Mouse (Mus musculus): ENCODE measurements around the gene Rictor.

DNA sequence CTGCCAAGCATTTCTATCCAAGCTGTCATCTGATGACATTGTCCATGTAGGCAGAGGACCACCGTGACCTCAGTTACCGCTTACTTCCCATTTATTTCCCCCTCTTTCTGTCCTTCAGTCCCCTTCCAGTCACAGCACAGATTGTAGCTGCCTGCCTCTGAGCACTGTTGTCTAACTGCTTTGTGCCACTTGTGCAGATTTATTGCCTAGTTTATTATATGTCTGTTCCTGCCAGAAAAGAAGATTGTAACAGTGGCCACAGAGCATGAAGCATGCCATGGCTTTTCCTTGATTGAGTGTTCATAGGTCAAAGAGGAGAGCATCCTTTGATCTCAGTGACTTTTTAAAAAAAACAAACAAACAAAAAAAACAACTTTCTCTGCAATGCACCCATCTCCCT, 46.2 kb downstream of the Rictor start:
- TF ChIP-seq CTCF (IDR thresholded peaks at IDR 0.05; ENCODE audit: low read depth) (no peak), EP300 (IDR thresholded peaks at IDR 0.05; ENCODE audit: low read depth) (no peak)

All from liver, postnatal 0 days (tissue).